Mouse (Mus musculus): ENCODE results near the gene Flna. TPM values are rescaled to one million over a fixed set of nuclear protein-coding genes. Genes with fewer than 3 reads are reported as not detected.

The Flna gene
- polyA plus RNA-seq, 1 experiment from 2014 or later: 331 TPM

Small RNA genes lying within 50 kb of the gene (microRNA-seq; reads per million reads assigned to microRNA genes)
- not detected for gene Mir7091

Other genes starting within 250 kb of the Flna start
- 54.0 and 62.2 TPM in 2 replicates for gene Irak1, start 225.9 kb downstream of the Flna start, polyA plus RNA-seq (2016; fragmentation: Nextera tagmentation; extraction: Ambion mirVana)
- not detected in 2 replicates for gene Opn1mw, start 122.4 kb downstream of the Flna start, polyA plus RNA-seq (2016; fragmentation: Nextera tagmentation; extraction: Ambion mirVana)
- gene Mecp2, start 114.5 kb downstream of the Flna start, polyA plus RNA-seq (2016; fragmentation: Nextera tagmentation; extraction: Ambion mirVana): 12.4 and 15.7 TPM in 2 replicates
- gene Tex28, start 82.0 kb downstream of the Flna start, polyA plus RNA-seq (2016; fragmentation: Nextera tagmentation; extraction: Ambion mirVana): not detected in 2 replicates
- 0.10 TPM in 1 of 2 replicates, not detected in the other for gene Tktl1, start 72.6 kb downstream of the Flna start, polyA plus RNA-seq (2016; fragmentation: Nextera tagmentation; extraction: Ambion mirVana)
- 25.9 and 27.8 TPM in 2 replicates for gene Emd, start 4.9 kb upstream of the Flna start, polyA plus RNA-seq (2016; fragmentation: Nextera tagmentation; extraction: Ambion mirVana)
- 846 and 850 TPM in 2 replicates for gene Rpl10, start 21.0 kb upstream of the Flna start, polyA plus RNA-seq (2016; fragmentation: Nextera tagmentation; extraction: Ambion mirVana)
- 68.8 and 70.4 TPM in 2 replicates for gene Taz, start 32.1 kb upstream of the Flna start, polyA plus RNA-seq (2016; fragmentation: Nextera tagmentation; extraction: Ambion mirVana)
- 4.2 and 4.7 TPM in 2 replicates for gene Dnase1l1, start 32.5 kb upstream of the Flna start, polyA plus RNA-seq (2016; fragmentation: Nextera tagmentation; extraction: Ambion mirVana)
- gene Atp6ap1, start 47.3 kb upstream of the Flna start, polyA plus RNA-seq (2016; fragmentation: Nextera tagmentation; extraction: Ambion mirVana): 86.4 and 91.5 TPM in 2 replicates
- 231 and 251 TPM in 2 replicates for gene Gdi1, start 55.2 kb upstream of the Flna start, polyA plus RNA-seq (2016; fragmentation: Nextera tagmentation; extraction: Ambion mirVana)
- gene Fam50a, start 63.2 kb upstream of the Flna start, polyA plus RNA-seq (2016; fragmentation: Nextera tagmentation; extraction: Ambion mirVana): 60.2 and 60.4 TPM in 2 replicates
- gene Plxna3, start 79.2 kb upstream of the Flna start, polyA plus RNA-seq (2016; fragmentation: Nextera tagmentation; extraction: Ambion mirVana): 18.3 and 19.6 TPM in 2 replicates
- 114 and 119 TPM in 2 replicates for gene Lage3, start 103.8 kb upstream of the Flna start, polyA plus RNA-seq (2016; fragmentation: Nextera tagmentation; extraction: Ambion mirVana)
- gene Ubl4a, start 123.4 kb upstream of the Flna start, polyA plus RNA-seq (2016; fragmentation: Nextera tagmentation; extraction: Ambion mirVana): 61.1 and 69.8 TPM in 2 replicates
- 12.3 and 13.0 TPM in 2 replicates for gene Slc10a3, start 123.5 kb upstream of the Flna start, polyA plus RNA-seq (2016; fragmentation: Nextera tagmentation; extraction: Ambion mirVana)
- 23.7 and 23.8 TPM in 2 replicates for gene Fam3a, start 143.5 kb upstream of the Flna start, polyA plus RNA-seq (2016; fragmentation: Nextera tagmentation; extraction: Ambion mirVana)
- gene Ikbkg, start 143.5 kb upstream of the Flna start, polyA plus RNA-seq (2016; fragmentation: Nextera tagmentation; extraction: Ambion mirVana): 18.7 and 18.9 TPM in 2 replicates
- 54.7 and 57.3 TPM in 2 replicates for gene G6pdx, start 179.4 kb upstream of the Flna start, polyA plus RNA-seq (2016; fragmentation: Nextera tagmentation; extraction: Ambion mirVana)
- not detected in 2 replicates for gene Gm6880, start 231.6 kb upstream of the Flna start, polyA plus RNA-seq (2016; fragmentation: Nextera tagmentation; extraction: Ambion mirVana)

All from embryonic facial prominence, embryonic 10.5 days (tissue).